Mouse (Mus musculus) erythroblast, embryonic 14.5 days (primary cell): ENCODE measurements around the gene Hemgn. TPM values are rescaled to one million over a fixed set of nuclear protein-coding genes. Genes with fewer than 3 reads are reported as not detected.

Experiments used
- H3K27me3 ChIP-seq: 2 replicates; pipeline ENCODE4 v1.6.1; 2012; ENCODE audit warnings: inconsistent platforms; ENCODE audit not compliant: control insufficient read depth
- H3K36me3 ChIP-seq: 2 replicates; pipeline ENCODE4 v1.6.1; 2012; ENCODE audit warnings: mild to moderate bottlenecking, inconsistent platforms; ENCODE audit not compliant: control insufficient read depth
- H3K4me1 ChIP-seq: 2 replicates; pipeline ENCODE4 v1.6.1; 2012; ENCODE audit warnings: inconsistent platforms; ENCODE audit not compliant: control insufficient read depth
- H3K4me3 ChIP-seq: replicated peaks from 2 replicates; pipeline ENCODE3; 2012; ENCODE audit warnings: moderate library complexity, mild to moderate bottlenecking, inconsistent platforms
- H3K9me3 ChIP-seq: 2 replicates; pipeline ENCODE4 v1.6.1; 2012; ENCODE audit warnings: low read length, inconsistent platforms, mixed read lengths; ENCODE audit not compliant: control insufficient read depth
- GATA1 ChIP-seq: IDR thresholded peaks from 2 replicates; pipeline ENCODE4 v1.6.1; 2012; ENCODE audit warnings: low read length, inconsistent platforms, mixed read lengths
- TAL1 ChIP-seq: IDR thresholded peaks from 3 replicates; pipeline ENCODE4 v1.6.1; 2012; ENCODE audit warnings: low read length, inconsistent platforms, mixed read lengths
- polyA plus RNA-seq: library from polyadenylated mRNA; stranded (reverse); fragments of >175 nt; gene quantifications from 2 replicates; pipeline ENCODE4 v1.2.3, GENCODE M21; 2012

The Hemgn gene
- polyA plus RNA-seq, 1 experiment: 40.4 TPM

- Histone ChIP-seq H3K27me3 (peaks cover 93% of the 10 kb centered on the region), H3K4me1 (no peaks in the 10 kb centered on the region), H3K36me3 (no peaks in the 10 kb centered on the region), H3K9me3 (peaks cover 11% of the 10 kb centered on the region), H3K4me3 (no peak overlapping the region)
- TF ChIP-seq TAL1: no peak
Observed at GRCm38 (mm10) chr4:46349530-46349929, 63.8 kb downstream of the Hemgn start.

GRCm38 (mm10) chr4:46348897-46349296, 64.4 kb downstream of the Hemgn start:
- Histone ChIP-seq H3K9me3 (peaks cover 11% of the 10 kb centered on the region), H3K27me3 (peaks cover 97% of the 10 kb centered on the region), H3K4me3 (no peak overlapping the region), H3K4me1 (peaks cover 3% of the 10 kb centered on the region), H3K36me3 (no peaks in the 10 kb centered on the region)
- TF ChIP-seq TAL1 (no peak), GATA1 (no peak)

- TF ChIP-seq TAL1: no peak
- no peak overlapping the region for H3K4me3 ChIP-seq
- H3K9me3 ChIP-seq: peaks cover 14% of the 10 kb centered on the region
- H3K4me1 ChIP-seq: peaks cover 3% of the 10 kb centered on the region
- no peaks in the 10 kb centered on the region for H3K36me3 ChIP-seq
- peaks cover 99% of the 10 kb centered on the region for H3K27me3 ChIP-seq
Observed at GRCm38 (mm10) chr4:46347580-46348515, 65.5 kb downstream of the Hemgn start.

- no peaks in the 10 kb centered on the region for H3K36me3 ChIP-seq
- TF ChIP-seq TAL1 (no peak), GATA1 (no peak)
- H3K27me3 ChIP-seq: peaks cover 100% of the 10 kb centered on the region
- peaks cover 3% of the 10 kb centered on the region for H3K4me1 ChIP-seq
- no peak overlapping the region for H3K4me3 ChIP-seq
- peaks cover 14% of the 10 kb centered on the region for H3K9me3 ChIP-seq
Observed at GRCm38 (mm10) chr4:46347141-46347540, 66.2 kb downstream of the Hemgn start.

- Histone ChIP-seq H3K4me1 (peaks cover 3% of the 10 kb centered on the region), H3K36me3 (no peaks in the 10 kb centered on the region), H3K27me3 (peaks cover 100% of the 10 kb centered on the region)
Observed at GRCm38 (mm10) chr4:46346221-46346620, 67.1 kb downstream of the Hemgn start.

GRCm38 (mm10) chr4:46345773-46346100, 67.6 kb downstream of the Hemgn start:
- Histone ChIP-seq H3K9me3 (peaks cover 14% of the 10 kb centered on the region), H3K27me3 (peaks cover 100% of the 10 kb centered on the region), H3K36me3 (no peaks in the 10 kb centered on the region), H3K4me1 (peaks cover 3% of the 10 kb centered on the region), H3K4me3 (no peak overlapping the region)
- TF ChIP-seq GATA1 (no peak), TAL1 (no peak)

More at GRCm38 (mm10) chr4:46346221-46346620, 67.1 kb downstream of the Hemgn start:
- H3K9me3 ChIP-seq: peaks cover 14% of the 10 kb centered on the region
- TF ChIP-seq TAL1 (no peak), GATA1 (no peak)
- no peak overlapping the region for H3K4me3 ChIP-seq

- peaks cover 100% of the 10 kb centered on the region for H3K27me3 ChIP-seq
Observed at GRCm38 (mm10) chr4:46345056-46345772, 68.1 kb downstream of the Hemgn start.

GRCm38 (mm10) chr4:46344288-46344687, 69.0 kb downstream of the Hemgn start:
- H3K4me3 ChIP-seq: no peak overlapping the region
- H3K36me3 ChIP-seq: no peaks in the 10 kb centered on the region
- H3K27me3 ChIP-seq: peaks cover 100% of the 10 kb centered on the region
- H3K4me1 ChIP-seq: peaks cover 3% of the 10 kb centered on the region
- peaks cover 14% of the 10 kb centered on the region for H3K9me3 ChIP-seq
- TF ChIP-seq TAL1: no peak
- TF ChIP-seq GATA1: no peak

More at GRCm38 (mm10) chr4:46345056-46345772, 68.1 kb downstream of the Hemgn start:
- TF ChIP-seq GATA1 (no peak), TAL1 (no peak)
- H3K4me1 ChIP-seq: peaks cover 3% of the 10 kb centered on the region
- peaks cover 14% of the 10 kb centered on the region for H3K9me3 ChIP-seq
- H3K36me3 ChIP-seq: no peaks in the 10 kb centered on the region
- H3K4me3 ChIP-seq: no peak overlapping the region

Other genes starting within 250 kb of the Hemgn start
- 2.7 and 3.4 TPM in 2 replicates for gene Xpa, start 217.2 kb downstream of the Hemgn start, polyA plus RNA-seq
- not detected in 2 replicates for gene Foxe1, start 69.9 kb downstream of the Hemgn start, polyA plus RNA-seq
- gene Trmo, start 24.1 kb downstream of the Hemgn start, polyA plus RNA-seq: 1.7 and 2.3 TPM in 2 replicates
- 431 and 451 TPM in 2 replicates for gene Anp32b, start 37.4 kb upstream of the Hemgn start, polyA plus RNA-seq
- gene Nans, start 75.7 kb upstream of the Hemgn start, polyA plus RNA-seq: 7.2 and 7.6 TPM in 2 replicates
- 0.03 and 0.38 TPM in 2 replicates for gene Trim14, start 122.6 kb upstream of the Hemgn start, polyA plus RNA-seq
- gene Coro2a, start 188.7 kb upstream of the Hemgn start, polyA plus RNA-seq: 0.12 and 0.21 TPM in 2 replicates
- 0.03 TPM in 1 of 2 replicates, not detected in the other for gene Tbc1d2, start 236.7 kb upstream of the Hemgn start, polyA plus RNA-seq